Mouse (Mus musculus): ENCODE measurements around the gene Slc40a1.

Gene Slc40a1

GRCm38 (mm10) chr1:45926393-45926763, at the start of gene Slc40a1:
TSS of gene Slc40a1 (minus strand) at chr1:45926523.
- DNase-seq (ENCODE audit: low spot score): no peak

GRCm38 (mm10) chr1:45971314-45971713, 45.0 kb upstream of the Slc40a1 start:
- DNase-seq (ENCODE audit: low spot score): no peak

- no peak for DNase-seq (ENCODE audit: low spot score)
Measured at GRCm38 (mm10) chr1:45948988-45949387, 22.7 kb upstream of the Slc40a1 start.

- DNase-seq (ENCODE audit: low spot score): no peak
Measured at GRCm38 (mm10) chr1:45947843-45948242, 21.5 kb upstream of the Slc40a1 start.

GRCm38 (mm10) chr1:45931127-45931526, 4.8 kb upstream of the Slc40a1 start:
- no peak for DNase-seq (ENCODE audit: low spot score)

GRCm38 (mm10) chr1:45926911-45927310, 588 bp upstream of the Slc40a1 start:
- no peak for DNase-seq (ENCODE audit: low spot score)

- peak; percentile 90 for DNase-seq (ENCODE audit: low spot score)
Measured at GRCm38 (mm10) chr1:45925500-45926392, 577 bp downstream of the Slc40a1 start.

- DNase-seq (ENCODE audit: low spot score): no peak
Measured at GRCm38 (mm10) chr1:45925131-45925499, 1.2 kb downstream of the Slc40a1 start.

- DNase-seq (ENCODE audit: low spot score): no peak
Measured at GRCm38 (mm10) chr1:45924516-45924915, 1.8 kb downstream of the Slc40a1 start.

- DNase-seq (ENCODE audit: low spot score): no peak
Measured at GRCm38 (mm10) chr1:45923306-45923705, 3.0 kb downstream of the Slc40a1 start.

GRCm38 (mm10) chr1:45920703-45921102, 5.6 kb downstream of the Slc40a1 start:
- no peak for DNase-seq (ENCODE audit: low spot score)

GRCm38 (mm10) chr1:45919752-45920151, 6.6 kb downstream of the Slc40a1 start:
- no peak for DNase-seq (ENCODE audit: low spot score)

GRCm38 (mm10) chr1:45917136-45917803, 9.1 kb downstream of the Slc40a1 start:
- DNase-seq (ENCODE audit: low spot score): no peak

GRCm38 (mm10) chr1:45916174-45916573, 10.1 kb downstream of the Slc40a1 start:
- no peak for DNase-seq (ENCODE audit: low spot score)

GRCm38 (mm10) chr1:45914236-45914635, 12.1 kb downstream of the Slc40a1 start:
- no peak for DNase-seq (ENCODE audit: low spot score)

- DNase-seq (ENCODE audit: low spot score): peak; percentile 45
Measured at GRCm38 (mm10) chr1:45905107-45905821, 21.1 kb downstream of the Slc40a1 start.

- no peak for DNase-seq (ENCODE audit: low spot score)
Measured at GRCm38 (mm10) chr1:45904161-45904560, 22.2 kb downstream of the Slc40a1 start.

- DNase-seq (ENCODE audit: low spot score): no peak
Measured at GRCm38 (mm10) chr1:45898044-45898443, 28.3 kb downstream of the Slc40a1 start.

- no peak for DNase-seq (ENCODE audit: low spot score)
Measured at GRCm38 (mm10) chr1:45894168-45894912, 32.0 kb downstream of the Slc40a1 start.

GRCm38 (mm10) chr1:45891986-45892385, 34.3 kb downstream of the Slc40a1 start:
- DNase-seq (ENCODE audit: low spot score): no peak

- no peak for DNase-seq (ENCODE audit: low spot score)
Measured at GRCm38 (mm10) chr1:45890173-45890572, 36.1 kb downstream of the Slc40a1 start, which contains the start of gene Gm5269. TSS of gene Gm5269 (minus strand) at chr1:45890273.

- no peak for DNase-seq (ENCODE audit: low spot score)
Measured at GRCm38 (mm10) chr1:45886800-45887199, 39.5 kb downstream of the Slc40a1 start.

Data from testis, postnatal 10 days (tissue).